Mouse (Mus musculus) midbrain, embryonic 13.5 days (tissue): Measurements from ENCODE around the gene Snrnp70. TPM values are rescaled to one million over a fixed set of nuclear protein-coding genes. Genes with fewer than 3 reads are reported as not detected.
A peak's percentile ranks its signal among the peaks of the same experiment; 100 is the strongest.

Experiments
- ATAC-seq: fragments of 200-750 bp; cut with Nextera tagmentation; 2 replicates; pipeline ENCODE4 v1.8.0; 2017; ENCODE audit warnings: mild to moderate bottlenecking, moderate TSS enrichment, moderate library complexity
- H3K27ac ChIP-seq: fragments of 300-500 bp; sonication (generic); 2 replicates; pipeline ENCODE4 v1.5.1; 2015; ENCODE audit warnings: inconsistent platforms, mild to moderate bottlenecking, moderate library complexity
- H3K27me3 ChIP-seq: fragments of 300-500 bp; sonication (generic); 2 replicates; pipeline ENCODE4 v1.6.1; 2015; ENCODE audit warnings: mild to moderate bottlenecking, inconsistent platforms
- H3K36me3 ChIP-seq: fragments of 300-500 bp; sonication (generic); 2 replicates; pipeline ENCODE4 v1.6.1; 2015; ENCODE audit warnings: mild to moderate bottlenecking, inconsistent platforms
- H3K4me1 ChIP-seq: fragments of 300-500 bp; sonication (generic); replicated peaks from 2 replicates; pipeline ENCODE4 v1.6.1; 2015; ENCODE audit warnings: inconsistent platforms
- H3K4me2 ChIP-seq: fragments of 300-500 bp; sonication (generic); replicated peaks from 2 replicates; pipeline ENCODE4 v1.6.1; 2015; ENCODE audit warnings: moderate library complexity, mild to moderate bottlenecking, inconsistent platforms
- H3K4me3 ChIP-seq: fragments of 300-500 bp; sonication (generic); replicated peaks from 2 replicates; pipeline ENCODE4 v1.5.1; 2015; ENCODE audit warnings: mild to moderate bottlenecking, inconsistent platforms
- H3K9ac ChIP-seq: fragments of 300-500 bp; sonication (generic); replicated peaks from 2 replicates; pipeline ENCODE4 v1.6.1; 2015; ENCODE audit warnings: mild to moderate bottlenecking, inconsistent platforms
- H3K9me3 ChIP-seq: fragments of 300-500 bp; sonication (generic); 2 replicates; pipeline ENCODE4 v1.6.1; 2016; ENCODE audit warnings: mild to moderate bottlenecking, inconsistent platforms
- WGBS: fragments of 180-500 bp; shearing (Covaris S2); methylation state at CpG from one replicate; pipeline ENCODE4 v1.1.7; 2015; 5-methylcytosine and 5-hydroxymethylcytosine counted together
- polyA plus RNA-seq: library from polyadenylated mRNA; unstranded; fragments of >200 nt; fragmentation: Nextera tagmentation; extraction: Ambion mirVana; gene quantifications from 2 replicates; pipeline ENCODE4 v1.2.1, GENCODE M21; 2015

The Snrnp70 gene
- polyA plus RNA-seq, 1 experiment from 2014 or later, result 238 TPM

DNA sequence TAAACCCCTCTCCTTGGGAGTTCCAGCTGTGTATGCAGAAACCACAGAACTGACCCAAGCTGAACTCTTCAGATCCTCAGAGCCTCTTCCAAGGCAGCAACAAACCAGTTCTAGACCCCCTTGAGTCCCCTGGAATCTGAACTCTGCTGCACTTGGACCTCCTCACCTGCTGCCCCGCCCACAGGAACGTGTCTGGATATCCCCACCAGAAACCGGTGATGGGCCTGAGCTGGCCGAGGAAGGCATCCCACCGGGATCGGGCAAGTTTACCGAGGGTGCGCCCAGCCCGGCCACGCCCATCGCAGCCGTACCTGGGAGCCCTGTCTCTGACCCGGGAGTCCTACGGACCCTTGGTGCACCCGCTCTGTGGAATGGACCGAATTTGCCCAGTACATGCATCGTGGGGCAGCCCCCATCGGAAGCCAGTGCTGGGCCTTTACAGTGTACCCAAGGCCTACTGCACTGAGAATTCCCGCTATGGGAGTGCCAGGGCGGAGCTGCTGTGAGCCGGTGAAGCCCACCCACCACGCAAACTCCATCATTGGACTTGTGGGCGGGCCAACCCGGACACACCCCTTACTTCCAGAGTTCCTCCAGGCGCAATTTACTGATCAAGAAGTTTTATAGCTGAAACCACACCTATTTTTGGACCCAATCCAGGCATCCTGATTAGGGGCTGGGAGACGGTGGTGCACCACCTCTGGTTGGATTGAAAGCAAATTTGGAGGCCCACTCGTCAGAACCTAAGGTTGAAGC is 24.5 kb upstream of the Snrnp70 start:
- peaks cover 67% of the 10 kb centered on the region for H3K27me3 ChIP-seq
- ATAC-seq, result no peak
- peaks cover 4% of the 10 kb centered on the region; the same call in 1 of the 2 replicates for H3K4me1 ChIP-seq
- H3K4me2 ChIP-seq, result no peak overlapping the region
- H3K36me3 ChIP-seq, result peaks cover 48% of the 10 kb centered on the region
- H3K9ac ChIP-seq, result no peak overlapping the region
- H3K27ac ChIP-seq, result no peak overlapping the region
- no peaks in the 10 kb centered on the region for H3K9me3 ChIP-seq
- WGBS, result 16% methylated on average over 27 of the region's 27 CpGs
- H3K4me3 ChIP-seq, result no peak overlapping the region

DNA sequence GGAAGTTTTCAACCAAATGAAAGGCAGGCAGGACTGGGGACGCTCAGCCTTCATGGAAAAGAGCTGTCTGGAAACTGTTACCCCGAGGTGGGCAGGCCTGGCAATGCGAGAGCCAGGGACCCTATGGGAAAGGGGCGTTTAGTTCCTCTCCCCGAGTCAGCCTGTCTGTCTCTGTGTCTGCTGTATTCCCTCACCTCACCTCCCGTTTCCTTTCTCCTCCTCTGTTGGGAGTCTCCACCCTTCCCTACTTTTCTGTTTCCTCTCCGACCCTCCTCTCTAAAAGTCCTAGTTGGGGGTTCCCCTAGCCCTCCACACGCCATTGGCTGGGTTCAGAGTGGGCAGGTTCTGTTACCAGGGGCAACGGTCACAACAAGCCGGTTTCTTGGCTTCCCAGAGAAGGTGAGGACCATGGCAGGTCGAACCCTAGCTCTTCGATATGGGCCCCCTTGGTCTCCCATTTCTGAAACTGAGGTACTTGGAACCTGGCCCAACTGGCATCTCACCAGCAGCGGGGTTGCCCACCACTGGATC is 22.5 kb upstream of the Snrnp70 start:
- H3K9ac ChIP-seq, result no peak overlapping the region
- no peak for ATAC-seq
- WGBS, result 12% methylated on average over 13 of the region's 13 CpGs

DNA sequence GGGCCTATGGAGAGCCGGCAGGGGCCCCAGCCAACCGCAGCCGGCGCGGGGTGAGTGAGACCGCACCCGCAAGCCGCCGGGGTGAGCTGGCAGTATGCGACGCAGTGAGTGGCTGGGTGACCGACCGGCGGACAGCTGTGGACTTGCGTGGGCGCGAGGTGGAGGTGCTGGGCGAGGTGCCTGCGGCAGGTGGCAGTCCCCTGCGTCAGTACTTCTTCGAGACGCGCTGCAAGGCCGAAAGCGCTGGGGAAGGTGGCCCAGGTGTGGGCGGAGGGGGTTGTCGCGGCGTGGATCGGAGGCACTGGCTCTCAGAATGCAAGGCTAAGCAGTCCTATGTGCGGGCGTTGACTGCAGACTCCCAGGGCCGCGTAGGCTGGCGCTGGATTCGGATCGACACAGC is 20.1 kb upstream of the Snrnp70 start:
- peaks cover 4% of the 10 kb centered on the region for H3K36me3 ChIP-seq
- WGBS, result 13% methylated on average over 37 of the region's 37 CpGs
- H3K9me3 ChIP-seq, result no peaks in the 10 kb centered on the region
- H3K4me1 ChIP-seq, result peaks cover 17% of the 10 kb centered on the region
- ATAC-seq, result no peak
- peaks cover 100% of the 10 kb centered on the region for H3K27me3 ChIP-seq
- no peak overlapping the region for H3K27ac ChIP-seq
- peak overlapping the region; percentile 10; the same call in 1 of the 2 replicates for H3K9ac ChIP-seq
- peak overlapping the region; percentile 26; the same call in 1 of the 2 replicates for H3K4me2 ChIP-seq
- no peak overlapping the region for H3K4me3 ChIP-seq

More for the DNA sequence above, 22.5 kb upstream of the Snrnp70 start:
- Histone ChIP-seq H3K4me2 (no peak overlapping the region), H3K4me3 (no peak overlapping the region), H3K36me3 (peaks cover 27% of the 10 kb centered on the region), H3K9me3 (no peaks in the 10 kb centered on the region), H3K27ac (no peak overlapping the region), H3K4me1 (peaks cover 17% of the 10 kb centered on the region), H3K27me3 (peaks cover 87% of the 10 kb centered on the region)

DNA sequence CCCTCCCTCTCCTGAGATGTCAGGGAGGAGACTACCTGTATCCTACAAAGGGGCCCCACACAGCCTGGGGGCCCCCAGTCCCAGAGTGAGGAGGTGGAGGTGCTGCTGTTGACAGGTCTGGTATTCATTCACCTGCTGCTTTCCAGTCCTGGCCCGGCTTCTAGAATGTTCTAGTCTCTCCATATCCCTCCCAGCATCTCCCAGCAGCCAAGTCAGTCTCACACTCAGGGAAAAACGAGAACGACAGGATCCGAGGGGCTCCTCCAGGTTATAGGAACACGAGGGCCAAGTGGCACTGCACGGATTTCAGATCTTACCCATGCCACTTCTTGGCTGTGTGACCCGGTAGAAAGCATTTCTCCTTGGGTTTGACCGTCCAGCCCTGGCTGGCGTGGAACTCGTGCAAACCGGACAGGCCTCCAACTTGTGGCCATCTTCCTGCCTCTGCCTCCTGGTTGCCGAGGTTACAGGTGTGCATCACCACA is 19.2 kb upstream of the Snrnp70 start:
- H3K4me2 ChIP-seq, result no peak overlapping the region
- no peak for ATAC-seq
- H3K36me3 ChIP-seq, result no peaks in the 10 kb centered on the region
- no peak overlapping the region for H3K27ac ChIP-seq
- H3K27me3 ChIP-seq, result peaks cover 100% of the 10 kb centered on the region
- H3K4me1 ChIP-seq, result peaks cover 17% of the 10 kb centered on the region
- H3K4me3 ChIP-seq, result no peak overlapping the region
- 44% methylated on average over 12 of the region's 12 CpGs for WGBS
- H3K9me3 ChIP-seq, result no peaks in the 10 kb centered on the region
- no peak overlapping the region for H3K9ac ChIP-seq

DNA sequence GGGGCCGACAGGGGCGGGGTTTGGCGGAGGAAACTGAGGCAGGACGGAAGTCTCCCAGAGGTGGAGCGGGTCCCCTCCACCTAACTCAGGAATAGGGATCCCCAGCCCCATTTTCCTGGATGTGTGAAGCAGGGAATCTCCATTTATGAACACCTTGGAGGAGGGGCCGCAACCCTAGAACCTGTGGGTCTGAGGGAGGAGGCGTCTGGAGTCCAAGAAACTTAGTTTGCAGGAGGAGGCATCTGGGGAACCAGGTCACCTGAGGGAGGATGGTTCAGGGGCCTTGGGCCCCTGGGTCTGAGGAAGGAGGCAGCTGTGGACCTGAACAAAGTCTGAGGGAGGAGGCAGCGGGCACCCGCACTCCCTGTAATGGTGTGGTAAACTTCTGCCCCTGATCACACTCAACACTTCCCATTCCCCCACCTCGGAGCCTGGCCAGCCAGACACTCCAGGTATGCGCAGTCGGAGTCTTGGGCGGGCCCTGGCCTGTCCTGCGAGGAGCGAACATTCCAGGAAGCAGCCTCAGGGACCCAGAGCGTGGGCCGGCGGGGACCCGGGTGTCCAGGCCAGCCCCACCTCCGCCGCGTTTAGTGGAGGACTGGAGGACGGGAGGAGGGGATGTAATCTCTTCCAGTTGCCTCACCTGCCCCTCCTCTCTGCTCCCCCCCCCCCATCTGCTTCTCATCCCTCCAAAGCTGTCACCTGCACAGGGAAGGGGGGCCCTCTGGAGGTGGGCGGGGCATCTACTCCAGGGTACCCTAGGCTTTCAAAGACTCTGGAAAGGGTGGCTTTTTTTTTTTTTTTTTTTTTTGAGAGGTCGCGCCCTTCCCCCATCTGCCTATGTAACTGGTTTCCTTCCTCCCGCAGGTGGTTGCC is 18.6 kb upstream of the Snrnp70 start:
- peak overlapping the region; percentile 41 for H3K4me3 ChIP-seq
- no peaks in the 10 kb centered on the region for H3K36me3 ChIP-seq
- H3K4me2 ChIP-seq, result peak overlapping the region; percentile 67
- peak; percentile 46; the same call in 1 of the 2 replicates for ATAC-seq
- H3K4me1 ChIP-seq, result peaks cover 17% of the 10 kb centered on the region
- H3K27ac ChIP-seq, result no peak overlapping the region
- no peaks in the 10 kb centered on the region for H3K9me3 ChIP-seq
- peaks cover 100% of the 10 kb centered on the region for H3K27me3 ChIP-seq
- peak overlapping the region; percentile 64 for H3K9ac ChIP-seq
- WGBS, result 2% methylated on average over 27 of the region's 27 CpGs

DNA sequence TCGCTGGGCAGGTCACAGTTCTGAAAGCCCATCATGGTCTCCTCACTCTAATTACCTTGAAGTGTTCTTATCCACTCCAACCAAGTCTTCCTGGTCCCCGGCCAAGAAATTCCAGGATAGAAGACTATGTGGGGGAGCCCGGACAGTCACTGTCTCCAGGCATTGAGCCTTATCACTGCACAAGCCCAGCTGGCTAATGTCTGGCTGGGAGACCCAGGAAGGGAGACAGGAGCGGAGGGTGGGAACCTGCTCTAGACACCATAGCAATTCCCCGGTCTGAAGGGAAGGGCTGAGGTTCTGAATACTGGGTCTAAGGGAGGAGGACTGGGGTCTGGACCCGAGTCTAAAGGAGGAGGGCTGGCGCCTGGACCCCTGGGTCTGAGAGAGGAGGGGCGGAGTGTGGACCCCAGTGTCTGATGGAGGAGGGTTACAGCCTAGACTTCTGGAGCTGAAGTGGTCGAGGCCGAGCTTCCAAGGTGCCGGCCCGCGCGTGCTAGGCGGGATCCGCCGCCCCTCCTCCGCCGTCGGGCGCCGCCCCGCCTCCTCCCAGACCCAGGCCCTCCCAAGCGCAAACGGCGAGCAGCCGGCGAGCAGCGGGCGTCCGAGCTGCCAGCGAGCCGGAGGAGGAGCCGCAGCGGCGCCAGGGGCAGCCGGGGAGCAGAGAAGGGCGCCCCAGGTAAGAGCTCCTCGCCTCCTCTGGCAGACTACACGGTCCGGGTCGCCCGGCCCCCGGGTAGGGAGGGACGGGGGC is 17.7 kb upstream of the Snrnp70 start, which contains the start of gene Ntf5:
Gene Ntf5 (plus strand): TSS at position 583 of the 751 bp plus-strand sequence.
- Histone ChIP-seq H3K9ac (peak within 1 kb of the TSS; percentile 64), H3K27me3 (peaks cover 100% of the 10 kb centered on the region), H3K9me3 (no peaks in the 10 kb centered on the region), H3K4me1 (peaks cover 17% of the 10 kb centered on the region), H3K4me2 (peak within 1 kb of the TSS; percentile 67), H3K4me3 (peak within 1 kb of the TSS; percentile 41), H3K36me3 (no peaks in the 10 kb centered on the region), H3K27ac (no peak within 1 kb of the TSS)
- WGBS, result 5% methylated on average over 36 of the region's 45 CpGs
- peak; percentile 53 for ATAC-seq

DNA sequence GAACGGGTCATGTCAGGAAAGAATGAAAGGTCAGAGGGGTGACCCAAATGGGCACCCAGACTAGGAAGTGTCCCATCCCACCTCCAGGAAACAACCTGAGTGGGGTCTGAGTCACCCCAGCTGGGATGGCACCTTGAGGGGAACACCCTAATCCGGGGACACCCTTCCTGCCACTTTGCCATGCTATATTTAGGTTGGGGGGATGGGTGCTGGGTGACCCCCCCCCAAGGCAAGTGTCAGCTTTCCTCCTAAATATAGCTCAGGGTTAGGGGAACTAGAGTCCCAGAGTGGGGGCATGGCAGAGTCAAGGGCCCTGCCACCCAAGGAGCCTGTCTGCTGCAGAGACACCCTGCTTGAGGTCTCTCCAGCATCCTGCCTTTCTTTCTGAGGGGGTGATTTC is 16.9 kb upstream of the Snrnp70 start:
- WGBS, result 84% methylated on average over 2 of the region's 2 CpGs
- no peaks in the 10 kb centered on the region for H3K9me3 ChIP-seq
- no peak for ATAC-seq

DNA sequence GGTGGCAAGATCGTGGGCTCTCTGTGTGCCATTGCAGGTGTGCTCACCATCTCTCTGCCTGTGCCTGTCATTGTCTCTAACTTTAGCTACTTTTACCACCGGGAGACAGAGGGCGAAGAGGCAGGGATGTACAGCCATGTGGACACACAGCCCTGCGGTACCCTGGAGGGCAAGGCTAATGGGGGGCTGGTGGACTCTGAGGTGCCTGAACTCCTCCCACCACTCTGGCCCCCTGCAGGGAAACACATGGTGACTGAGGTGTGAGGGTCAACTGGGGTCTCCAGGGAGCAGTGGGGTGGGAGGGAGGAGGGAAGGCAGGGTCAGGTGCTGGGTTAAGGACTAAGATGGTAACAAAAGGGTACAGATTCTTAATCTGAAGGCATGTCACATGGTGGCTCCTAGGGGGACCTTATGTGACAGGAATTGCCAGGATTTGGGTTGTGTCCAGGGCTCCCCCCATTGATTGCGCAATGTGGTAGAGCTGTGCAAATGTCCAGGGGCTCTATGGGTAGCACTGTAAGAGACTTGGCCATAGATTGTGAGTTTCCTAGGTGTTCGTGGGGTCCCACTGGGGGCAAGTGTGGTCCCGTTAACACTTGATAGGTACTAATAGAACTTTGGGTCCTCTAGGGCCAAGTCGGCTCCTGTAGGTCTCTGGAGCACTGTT is 14.1 kb upstream of the Snrnp70 start:
- Histone ChIP-seq H3K27ac (no peak overlapping the region), H3K9me3 (no peaks in the 10 kb centered on the region; the same call in 1 of the 2 replicates), H3K4me3 (no peak overlapping the region), H3K27me3 (peaks cover 100% of the 10 kb centered on the region), H3K4me1 (peaks cover 24% of the 10 kb centered on the region), H3K36me3 (no peaks in the 10 kb centered on the region), H3K4me2 (no peak overlapping the region), H3K9ac (no peak overlapping the region)
- no peak for ATAC-seq
- 85% methylated on average over 8 of the region's 8 CpGs for WGBS

More for the DNA sequence above, 16.9 kb upstream of the Snrnp70 start:
- Histone ChIP-seq H3K4me1 (peaks cover 17% of the 10 kb centered on the region), H3K4me3 (no peak overlapping the region), H3K27me3 (peaks cover 100% of the 10 kb centered on the region), H3K36me3 (no peaks in the 10 kb centered on the region), H3K27ac (no peak overlapping the region), H3K4me2 (no peak overlapping the region), H3K9ac (no peak overlapping the region)

DNA sequence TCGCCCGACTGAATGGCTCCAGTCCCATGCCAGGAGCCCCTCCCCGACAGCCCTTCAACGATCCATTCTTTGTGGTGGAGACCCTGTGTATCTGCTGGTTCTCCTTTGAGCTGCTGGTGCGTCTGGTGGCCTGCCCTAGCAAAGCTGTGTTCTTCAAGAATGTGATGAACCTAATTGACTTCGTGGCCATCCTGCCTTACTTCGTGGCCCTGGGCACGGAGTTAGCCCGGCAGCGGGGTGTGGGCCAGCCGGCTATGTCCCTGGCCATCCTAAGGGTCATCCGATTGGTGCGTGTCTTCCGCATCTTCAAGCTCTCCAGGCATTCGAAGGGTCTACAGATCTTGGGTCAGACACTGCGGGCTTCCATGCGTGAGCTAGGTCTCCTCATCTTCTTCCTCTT is 13.4 kb upstream of the Snrnp70 start:
- Histone ChIP-seq H3K4me3 (no peak overlapping the region), H3K9ac (no peak overlapping the region), H3K4me2 (no peak overlapping the region), H3K27me3 (peaks cover 93% of the 10 kb centered on the region), H3K9me3 (no peaks in the 10 kb centered on the region; the same call in 1 of the 2 replicates), H3K36me3 (no peaks in the 10 kb centered on the region), H3K27ac (no peak overlapping the region), H3K4me1 (peaks cover 20% of the 10 kb centered on the region)
- ATAC-seq, result no peak
- WGBS, result 86% methylated on average over 17 of the region's 17 CpGs

DNA sequence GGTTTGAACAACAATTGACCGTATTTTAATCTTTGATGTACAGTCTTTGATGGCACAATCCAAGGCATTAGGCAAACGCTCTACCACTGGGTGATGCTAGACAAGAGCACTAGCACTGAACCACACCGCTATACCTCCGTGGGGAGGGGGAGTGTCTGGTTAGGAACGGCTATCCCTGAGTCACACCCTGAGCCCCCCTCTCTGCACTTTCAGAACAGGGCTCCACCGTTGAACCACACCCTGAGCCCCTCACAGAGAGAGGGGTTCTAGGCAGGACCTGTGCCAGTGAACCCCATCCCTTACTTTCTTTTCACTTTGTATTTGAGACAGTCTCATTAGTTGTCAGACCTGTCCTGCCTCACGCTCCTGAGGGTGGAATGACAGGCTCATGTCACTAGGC is 12.8 kb upstream of the Snrnp70 start:
- ATAC-seq, result no peak
- 72% methylated on average over 7 of the region's 7 CpGs for WGBS
- no peak overlapping the region for H3K4me2 ChIP-seq

DNA sequence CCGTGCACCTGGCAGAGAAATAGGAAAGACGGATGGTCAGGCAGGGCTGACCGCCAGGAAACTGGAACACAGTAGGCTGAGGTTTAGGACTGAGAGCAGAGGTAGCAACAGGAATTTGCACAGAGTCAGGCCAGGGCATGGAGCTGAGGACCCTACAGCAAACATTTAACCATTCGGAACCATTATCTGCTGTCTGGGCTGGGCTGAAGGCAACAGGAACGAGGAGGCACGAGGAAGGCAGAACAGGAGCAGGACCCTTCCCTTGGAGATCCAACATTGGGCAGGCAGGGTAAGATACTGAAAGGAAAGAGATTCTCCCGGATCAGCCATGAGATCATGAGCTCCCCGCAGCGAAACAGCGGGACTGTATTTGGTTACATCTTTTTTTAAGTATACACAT is 12.3 kb upstream of the Snrnp70 start:
- no peak for ATAC-seq
- Histone ChIP-seq H3K4me2 (no peak overlapping the region), H3K4me1 (peaks cover 12% of the 10 kb centered on the region), H3K4me3 (no peak overlapping the region), H3K27ac (no peak overlapping the region), H3K9ac (no peak overlapping the region), H3K9me3 (no peaks in the 10 kb centered on the region; the same call in 1 of the 2 replicates), H3K27me3 (peaks cover 82% of the 10 kb centered on the region), H3K36me3 (no peaks in the 10 kb centered on the region)
- WGBS, result 81% methylated on average over 10 of the region's 10 CpGs

More for the DNA sequence above, 12.8 kb upstream of the Snrnp70 start:
- H3K36me3 ChIP-seq, result no peaks in the 10 kb centered on the region
- H3K9me3 ChIP-seq, result no peaks in the 10 kb centered on the region; the same call in 1 of the 2 replicates
- H3K9ac ChIP-seq, result no peak overlapping the region
- no peak overlapping the region for H3K27ac ChIP-seq
- peaks cover 87% of the 10 kb centered on the region for H3K27me3 ChIP-seq
- peaks cover 14% of the 10 kb centered on the region for H3K4me1 ChIP-seq
- H3K4me3 ChIP-seq, result no peak overlapping the region
